Mouse (Mus musculus) small intestine, adult 2 months (tissue): Measurements from ENCODE around the gene Tma7.

Experiments
- CTCF ChIP-seq: fragments of 200-500 bp; IDR thresholded peaks from 2 replicates; pipeline ENCODE4 v1.5.1; 2012; ENCODE audit warnings: low read depth, mild to moderate bottlenecking, control low read depth, inconsistent platforms, low read length, moderate library complexity, mixed read lengths; ENCODE audit not compliant: insufficient replicate concordance, insufficient read length; ENCODE audit errors: extremely low read depth
- POLR2A ChIP-seq: fragments of 200-500 bp; IDR thresholded peaks from 2 replicates; pipeline ENCODE4 v1.6.1; 2012; ENCODE audit warnings: low read depth, mild to moderate bottlenecking, control low read depth, inconsistent platforms, low read length, moderate library complexity

DNA sequence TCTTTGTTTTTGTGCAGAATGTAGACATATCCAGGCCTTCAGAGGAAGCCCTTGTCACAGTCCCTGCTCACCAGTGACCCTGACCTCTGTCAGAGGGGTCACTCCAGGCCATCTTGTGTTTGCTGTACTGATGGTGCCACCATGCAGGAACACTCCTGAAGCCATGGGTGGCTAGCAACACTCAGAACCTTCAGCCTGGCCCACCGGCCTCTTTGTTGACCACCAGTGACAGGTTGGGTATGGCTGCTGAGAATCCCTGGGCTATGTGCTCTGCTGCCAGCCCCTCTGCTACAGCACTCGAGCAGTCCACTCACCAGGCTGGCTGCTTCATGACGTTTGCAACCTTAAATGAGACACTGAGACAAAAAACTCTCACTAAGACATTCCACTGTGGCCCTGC, 52.1 kb downstream of the Tma7 start:
- TF ChIP-seq CTCF = no peak
- no peak for TF ChIP-seq POLR2A
